Mouse (Mus musculus): Measurements from ENCODE around the gene Ctu2. TPM values are rescaled to one million over a fixed set of nuclear protein-coding genes. Genes with fewer than 3 reads are reported as not detected.

Gene Ctu2
- polyA plus RNA-seq, 1 experiment = 35.6 TPM

DNA sequence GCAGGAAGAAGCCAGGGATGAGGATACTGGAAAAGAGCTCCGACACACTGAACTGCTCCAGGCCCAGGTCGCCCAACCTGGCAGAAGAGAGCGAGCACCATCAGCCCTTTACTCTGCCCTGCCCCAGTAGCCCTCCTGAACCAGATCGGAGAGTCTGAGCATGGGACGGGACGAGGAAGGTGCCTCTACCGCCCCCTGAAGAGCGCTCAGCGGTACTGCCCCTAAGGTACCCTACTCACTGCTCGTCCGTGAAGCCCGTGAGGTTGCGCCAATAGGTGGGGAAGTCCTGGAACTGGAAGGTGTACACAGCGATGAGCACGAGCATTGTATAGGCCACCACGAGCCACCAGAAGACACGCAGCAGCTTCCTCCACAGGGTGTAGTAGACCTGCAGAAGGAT, 22.0 kb downstream of the Ctu2 start:
- Histone ChIP-seq H3ac (ENCODE audit: control insufficient read depth, insufficient read length, low read depth) (no peak overlapping the region), H3K4me3 (ENCODE audit: insufficient read depth, poor library complexity, severe bottlenecking) (no peak overlapping the region), H3K36me3 (ENCODE audit: control insufficient read depth, insufficient read depth) (peaks cover 65% of the 10 kb centered on the region), H3K79me3 (ENCODE audit: low read depth) (no peaks in the 10 kb centered on the region), H3K27me3 (ENCODE audit: control insufficient read depth, insufficient read depth, insufficient read length) (no peaks in the 10 kb centered on the region), H3K79me2 (ENCODE audit: control insufficient read depth, insufficient read depth) (no peaks in the 10 kb centered on the region)
- TF ChIP-seq MYOD1 (IDR thresholded peaks at IDR 0.05; ENCODE audit: control insufficient read depth, insufficient read length, low read depth) (no peak), USF1 (IDR thresholded peaks at IDR 0.05; ENCODE audit: low read depth) (no peak), MAX (IDR thresholded peaks at IDR 0.05) (no peak), CEBPB (IDR thresholded peaks at IDR 0.05; ENCODE audit: low read depth) (no peak), CTCF (IDR thresholded peaks at IDR 0.05; ENCODE audit: control insufficient read depth, insufficient read depth, insufficient read length) (no peak)

DNA sequence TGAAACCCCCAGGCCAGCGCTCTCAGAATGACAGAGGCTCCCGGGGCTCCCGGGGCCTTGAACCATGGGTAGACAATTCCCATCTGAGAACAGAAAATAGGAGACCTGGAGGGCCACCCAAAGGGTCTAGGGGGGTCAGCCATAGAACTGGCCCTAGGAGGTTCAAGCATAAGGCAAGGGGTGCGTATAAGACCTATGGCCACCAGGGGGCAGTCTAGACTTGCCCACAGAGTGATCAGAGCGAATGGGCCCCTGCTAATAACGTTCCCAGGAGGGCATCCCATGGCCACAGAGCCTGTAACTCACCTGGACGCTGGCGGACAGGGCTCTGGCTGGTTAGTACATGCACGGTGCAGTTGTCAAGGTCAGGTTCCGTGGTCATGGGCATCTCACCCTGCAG, 24.9 kb downstream of the Ctu2 start:
- Histone ChIP-seq H3K79me2 (ENCODE audit: control insufficient read depth, insufficient read depth) (no peaks in the 10 kb centered on the region), H3K36me3 (ENCODE audit: control insufficient read depth, insufficient read depth) (peaks cover 44% of the 10 kb centered on the region), H3K79me3 (ENCODE audit: low read depth) (no peaks in the 10 kb centered on the region), H3ac (ENCODE audit: control insufficient read depth, insufficient read length, low read depth) (no peak overlapping the region), H3K4me3 (ENCODE audit: insufficient read depth, poor library complexity, severe bottlenecking) (no peak overlapping the region), H3K27me3 (ENCODE audit: control insufficient read depth, insufficient read depth, insufficient read length) (no peaks in the 10 kb centered on the region)
- TF ChIP-seq MYOG (IDR thresholded peaks at IDR 0.05; ENCODE audit: control insufficient read depth, extremely low read depth, insufficient read length) (no peak), CTCF (IDR thresholded peaks at IDR 0.05; ENCODE audit: control insufficient read depth, insufficient read depth, insufficient read length) (peak; percentile 75)

DNA sequence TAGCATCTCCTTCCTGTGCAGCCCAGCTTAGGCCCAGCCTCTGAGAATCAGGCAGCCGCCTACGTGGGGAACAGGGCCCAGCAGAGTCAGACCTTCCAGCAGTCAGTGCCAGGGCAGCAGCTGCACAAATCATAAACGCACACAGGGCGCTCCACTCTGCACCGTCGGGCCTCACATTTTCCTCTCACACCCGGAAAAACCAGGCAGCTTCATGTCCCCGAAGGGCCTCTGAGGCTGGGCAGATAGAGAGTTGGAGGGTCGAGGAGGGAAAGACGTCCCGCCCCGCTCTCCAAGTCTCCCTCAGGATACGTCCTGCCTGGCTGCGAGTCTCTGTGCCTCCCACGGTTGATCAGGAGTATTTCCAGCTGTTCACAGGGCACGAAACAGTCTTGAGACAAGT, 35.6 kb downstream of the Ctu2 start:
- Histone ChIP-seq H3K79me2 (ENCODE audit: control insufficient read depth, insufficient read depth) (peaks cover 64% of the 10 kb centered on the region), H3ac (ENCODE audit: control insufficient read depth, insufficient read length, low read depth) (no peak overlapping the region), H3K27me3 (ENCODE audit: control insufficient read depth, insufficient read depth, insufficient read length) (no peaks in the 10 kb centered on the region), H3K36me3 (ENCODE audit: control insufficient read depth, insufficient read depth) (peaks cover 13% of the 10 kb centered on the region), H3K79me3 (ENCODE audit: low read depth) (peaks cover 14% of the 10 kb centered on the region), H3K4me3 (ENCODE audit: insufficient read depth, poor library complexity, severe bottlenecking) (no peak overlapping the region)
- no peak for TF ChIP-seq USF1 (IDR thresholded peaks at IDR 0.05; ENCODE audit: low read depth)
- no peak for TF ChIP-seq MYOG (IDR thresholded peaks at IDR 0.05; ENCODE audit: control insufficient read depth, extremely low read depth, insufficient read length)
- no peak for TF ChIP-seq FOSL1 (IDR thresholded peaks at IDR 0.05; ENCODE audit: insufficient read depth, low read length, poor library complexity, severe bottlenecking)
- TF ChIP-seq MAX (IDR thresholded peaks at IDR 0.05) = no peak
- TF ChIP-seq CTCF (IDR thresholded peaks at IDR 0.05; ENCODE audit: control insufficient read depth, insufficient read depth, insufficient read length) = no peak
- no peak for TF ChIP-seq MYOD1 (IDR thresholded peaks at IDR 0.05; ENCODE audit: control insufficient read depth, insufficient read length, low read depth)
- no peak for TF ChIP-seq CEBPB (IDR thresholded peaks at IDR 0.05; ENCODE audit: low read depth)

DNA sequence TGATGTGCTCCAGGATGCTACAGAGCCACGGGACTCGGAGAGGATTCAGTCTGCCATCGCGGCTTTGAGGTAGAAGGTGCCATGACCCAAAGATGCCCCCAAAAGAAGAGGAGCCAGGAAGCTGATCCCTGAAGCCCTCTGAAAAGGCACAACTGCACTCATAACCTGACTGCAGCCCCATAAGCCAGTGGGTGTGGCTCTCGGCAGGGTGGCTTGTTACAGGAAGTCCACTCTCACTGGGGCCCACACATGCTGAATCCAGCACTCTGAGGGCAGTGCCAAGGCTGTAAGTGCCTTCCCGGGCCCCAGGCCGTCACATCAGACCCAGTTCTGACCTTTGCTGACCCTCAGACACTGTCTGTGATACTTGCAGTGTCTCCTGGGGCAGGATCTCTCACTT, 36.4 kb downstream of the Ctu2 start:
- peaks cover 11% of the 10 kb centered on the region for H3K36me3 ChIP-seq (ENCODE audit: control insufficient read depth, insufficient read depth)
- peaks cover 66% of the 10 kb centered on the region for H3K79me2 ChIP-seq (ENCODE audit: control insufficient read depth, insufficient read depth)
- no peak for TF ChIP-seq MYOG (IDR thresholded peaks at IDR 0.05; ENCODE audit: control insufficient read depth, extremely low read depth, insufficient read length)
- TF ChIP-seq USF1 (IDR thresholded peaks at IDR 0.05; ENCODE audit: low read depth) = no peak
- TF ChIP-seq MAX (IDR thresholded peaks at IDR 0.05) = no peak
- no peak for TF ChIP-seq MYOD1 (IDR thresholded peaks at IDR 0.05; ENCODE audit: control insufficient read depth, insufficient read length, low read depth)
- no peak for TF ChIP-seq CEBPB (IDR thresholded peaks at IDR 0.05; ENCODE audit: low read depth)
- TF ChIP-seq CTCF (IDR thresholded peaks at IDR 0.05; ENCODE audit: control insufficient read depth, insufficient read depth, insufficient read length) = no peak
- TF ChIP-seq FOSL1 (IDR thresholded peaks at IDR 0.05; ENCODE audit: insufficient read depth, low read length, poor library complexity, severe bottlenecking) = no peak
- H3K4me3 ChIP-seq (ENCODE audit: insufficient read depth, poor library complexity, severe bottlenecking) = no peak overlapping the region
- no peak overlapping the region for H3ac ChIP-seq (ENCODE audit: control insufficient read depth, insufficient read length, low read depth)
- H3K79me3 ChIP-seq (ENCODE audit: low read depth) = peaks cover 14% of the 10 kb centered on the region
- H3K27me3 ChIP-seq (ENCODE audit: control insufficient read depth, insufficient read depth, insufficient read length) = no peaks in the 10 kb centered on the region

DNA sequence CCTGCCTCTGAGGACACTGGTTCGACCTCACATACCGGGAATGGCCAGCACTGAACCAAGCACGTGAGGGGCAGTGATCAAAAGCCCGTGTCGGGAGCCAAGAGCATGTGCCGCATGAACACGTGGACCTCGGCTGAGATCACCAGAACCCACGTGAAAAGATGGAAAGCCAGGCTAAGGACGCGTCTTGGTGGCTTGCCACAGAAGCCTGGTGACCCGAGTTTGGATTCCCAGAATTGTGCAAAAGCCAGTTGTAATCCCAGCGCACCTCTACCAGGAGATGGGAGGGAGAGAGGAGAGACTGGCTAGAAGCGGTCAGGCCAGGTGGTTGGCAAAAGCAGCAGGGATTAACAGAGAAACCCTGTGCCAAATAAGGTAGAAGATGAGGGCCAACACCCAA, 39.8 kb downstream of the Ctu2 start:
- Histone ChIP-seq H3K27me3 (ENCODE audit: control insufficient read depth, insufficient read depth, insufficient read length) (no peaks in the 10 kb centered on the region), H3K36me3 (ENCODE audit: control insufficient read depth, insufficient read depth) (peaks cover 11% of the 10 kb centered on the region), H3K79me2 (ENCODE audit: control insufficient read depth, insufficient read depth) (peaks cover 76% of the 10 kb centered on the region), H3K4me3 (ENCODE audit: insufficient read depth, poor library complexity, severe bottlenecking) (no peak overlapping the region), H3K79me3 (ENCODE audit: low read depth) (peaks cover 15% of the 10 kb centered on the region), H3ac (ENCODE audit: control insufficient read depth, insufficient read length, low read depth) (no peak overlapping the region)
- TF ChIP-seq CTCF (IDR thresholded peaks at IDR 0.05; ENCODE audit: control insufficient read depth, insufficient read depth, insufficient read length) = no peak
- no peak for TF ChIP-seq MYOD1 (IDR thresholded peaks at IDR 0.05; ENCODE audit: control insufficient read depth, insufficient read length, low read depth)
- TF ChIP-seq MAX (IDR thresholded peaks at IDR 0.05) = no peak
- no peak for TF ChIP-seq CEBPB (IDR thresholded peaks at IDR 0.05; ENCODE audit: low read depth)
- no peak for TF ChIP-seq FOSL1 (IDR thresholded peaks at IDR 0.05; ENCODE audit: insufficient read depth, low read length, poor library complexity, severe bottlenecking)

DNA sequence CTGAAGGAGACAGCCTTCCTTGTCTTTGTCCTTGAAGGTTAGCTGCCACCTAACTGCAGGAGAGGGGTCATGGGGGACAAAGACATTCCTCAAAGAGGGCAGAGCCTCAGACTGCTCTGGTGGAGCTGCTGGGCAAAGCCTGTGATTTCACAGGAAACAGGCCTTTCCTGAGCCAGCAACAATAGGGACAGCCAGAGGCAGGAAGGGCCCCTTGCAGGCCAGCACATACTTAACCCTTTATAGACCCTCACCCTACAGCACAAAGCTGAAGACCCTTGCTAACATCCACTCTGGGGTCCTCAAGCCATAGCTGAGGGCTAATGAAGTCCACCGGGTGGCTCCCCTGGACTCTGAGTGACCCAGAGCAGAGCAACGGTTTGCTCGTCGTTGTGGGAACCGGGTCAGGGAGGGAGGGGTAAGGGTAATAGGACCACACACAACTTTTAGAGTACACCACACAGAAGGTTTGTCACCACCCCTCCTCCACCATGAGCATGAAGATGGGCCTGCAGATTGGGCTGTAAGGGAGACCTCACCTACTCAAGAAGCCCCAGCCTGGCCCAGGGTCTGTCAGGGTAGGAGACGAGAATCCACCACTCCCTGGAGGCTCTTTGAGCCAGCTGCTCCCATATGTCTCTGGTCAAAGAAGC, 41.7 kb downstream of the Ctu2 start:
- Histone ChIP-seq H3K79me3 (ENCODE audit: low read depth) (peaks cover 27% of the 10 kb centered on the region), H3K79me2 (ENCODE audit: control insufficient read depth, insufficient read depth) (peaks cover 84% of the 10 kb centered on the region), H3ac (ENCODE audit: control insufficient read depth, insufficient read length, low read depth) (no peak overlapping the region), H3K27me3 (ENCODE audit: control insufficient read depth, insufficient read depth, insufficient read length) (no peaks in the 10 kb centered on the region), H3K36me3 (ENCODE audit: control insufficient read depth, insufficient read depth) (peaks cover 10% of the 10 kb centered on the region), H3K4me3 (ENCODE audit: insufficient read depth, poor library complexity, severe bottlenecking) (no peak overlapping the region)
- TF ChIP-seq CTCF (IDR thresholded peaks at IDR 0.05; ENCODE audit: control insufficient read depth, insufficient read depth, insufficient read length) (no peak), MYOD1 (IDR thresholded peaks at IDR 0.05; ENCODE audit: control insufficient read depth, insufficient read length, low read depth) (no peak), MYOG (IDR thresholded peaks at IDR 0.05; ENCODE audit: control insufficient read depth, extremely low read depth, insufficient read length) (no peak), FOSL1 (IDR thresholded peaks at IDR 0.05; ENCODE audit: insufficient read depth, low read length, poor library complexity, severe bottlenecking) (no peak), MAX (IDR thresholded peaks at IDR 0.05) (no peak), USF1 (IDR thresholded peaks at IDR 0.05; ENCODE audit: low read depth) (no peak)
